Mouse (Mus musculus): ENCODE measurements around the gene Lce3c. TPM values are rescaled to one million over a fixed set of nuclear protein-coding genes. Genes with fewer than 3 reads are reported as not detected.

Gene Lce3c
- not detected in 2 replicates for polyA plus RNA-seq (2015; fragmentation: Nextera tagmentation; extraction: Ambion mirVana)

- 77% methylated on average over 1 of the region's 1 CpGs for WGBS
- H3K27ac ChIP-seq (ENCODE audit: low read length) = no peak within 1 kb of the TSS
- no peak within 1 kb of the TSS for H3K9ac ChIP-seq (replicated peaks; ENCODE audit: low read length)
- H3K4me1 ChIP-seq (ENCODE audit: insufficient read depth, low read length) = no peaks in the 10 kb centered on the region
- no peaks in the 10 kb centered on the region for H3K9me3 ChIP-seq (ENCODE audit: low read length)
- no peak within 1 kb of the TSS for H3K4me3 ChIP-seq (ENCODE audit: low read length)
- no peak for ATAC-seq (ENCODE audit: low FRiP score, low TSS enrichment)
- H3K4me2 ChIP-seq (replicated peaks; ENCODE audit: low read depth, low read length) = no peak within 1 kb of the TSS
- H3K36me3 ChIP-seq (ENCODE audit: insufficient read depth, low read length) = no peaks in the 10 kb centered on the region
- no peaks in the 10 kb centered on the region for H3K27me3 ChIP-seq (ENCODE audit: insufficient read depth, low read length)
Measured at GRCm38 (mm10) chr3:92944186-92944585, at the start of gene Lce3c. Gene Lce3c (plus strand): TSS chr3:92944486.

GRCm38 (mm10) chr3:92894489-92894888 is 49.8 kb upstream of the Lce3c start:
- H3K4me3 ChIP-seq (ENCODE audit: low read length) = no peak overlapping the region
- no peaks in the 10 kb centered on the region for H3K9me3 ChIP-seq (ENCODE audit: low read length)
- H3K36me3 ChIP-seq (ENCODE audit: insufficient read depth, low read length) = no peaks in the 10 kb centered on the region
- H3K27ac ChIP-seq (ENCODE audit: low read length) = no peak overlapping the region
- no peak overlapping the region for H3K9ac ChIP-seq (replicated peaks; ENCODE audit: low read length)
- no peaks in the 10 kb centered on the region for H3K27me3 ChIP-seq (ENCODE audit: insufficient read depth, low read length)
- no peaks in the 10 kb centered on the region for H3K4me1 ChIP-seq (ENCODE audit: insufficient read depth, low read length)
- no peak overlapping the region for H3K4me2 ChIP-seq (replicated peaks; ENCODE audit: low read depth, low read length)
- 54% methylated on average over 1 of the region's 1 CpGs for WGBS
- ATAC-seq (ENCODE audit: low FRiP score, low TSS enrichment) = no peak

- 24% methylated on average over 3 of the region's 3 CpGs for WGBS
- no peak for ATAC-seq (ENCODE audit: low FRiP score, low TSS enrichment)
Measured at GRCm38 (mm10) chr3:92902992-92903391, 41.3 kb upstream of the Lce3c start.

GRCm38 (mm10) chr3:92903640-92904039 is 40.6 kb upstream of the Lce3c start:
- Histone ChIP-seq H3K27ac (ENCODE audit: low read length) (no peak overlapping the region), H3K4me3 (ENCODE audit: low read length) (no peak overlapping the region), H3K4me2 (replicated peaks; ENCODE audit: low read depth, low read length) (no peak overlapping the region), H3K9ac (replicated peaks; ENCODE audit: low read length) (no peak overlapping the region), H3K36me3 (ENCODE audit: insufficient read depth, low read length) (no peaks in the 10 kb centered on the region), H3K27me3 (ENCODE audit: insufficient read depth, low read length) (no peaks in the 10 kb centered on the region), H3K4me1 (ENCODE audit: insufficient read depth, low read length) (no peaks in the 10 kb centered on the region), H3K9me3 (ENCODE audit: low read length) (no peaks in the 10 kb centered on the region)
- no peak; the same call in 1 of the 2 replicates for ATAC-seq (ENCODE audit: low FRiP score, low TSS enrichment)
- 34% methylated on average over 4 of the region's 4 CpGs for WGBS

More at GRCm38 (mm10) chr3:92902992-92903391, 41.3 kb upstream of the Lce3c start:
- no peak overlapping the region for H3K27ac ChIP-seq (ENCODE audit: low read length)
- no peaks in the 10 kb centered on the region for H3K36me3 ChIP-seq (ENCODE audit: insufficient read depth, low read length)
- H3K9me3 ChIP-seq (ENCODE audit: low read length) = no peaks in the 10 kb centered on the region
- no peak overlapping the region for H3K9ac ChIP-seq (replicated peaks; ENCODE audit: low read length)
- H3K27me3 ChIP-seq (ENCODE audit: insufficient read depth, low read length) = no peaks in the 10 kb centered on the region
- no peak overlapping the region for H3K4me2 ChIP-seq (replicated peaks; ENCODE audit: low read depth, low read length)
- no peak overlapping the region for H3K4me3 ChIP-seq (ENCODE audit: low read length)
- H3K4me1 ChIP-seq (ENCODE audit: insufficient read depth, low read length) = no peaks in the 10 kb centered on the region

- no peak for ATAC-seq (ENCODE audit: low FRiP score, low TSS enrichment)
- H3K9ac ChIP-seq (replicated peaks; ENCODE audit: low read length) = no peak overlapping the region
- H3K4me2 ChIP-seq (replicated peaks; ENCODE audit: low read depth, low read length) = no peak overlapping the region
- no peak overlapping the region for H3K4me3 ChIP-seq (ENCODE audit: low read length)
- no peaks in the 10 kb centered on the region for H3K9me3 ChIP-seq (ENCODE audit: low read length)
- WGBS = 49% methylated on average over 3 of the region's 3 CpGs
- no peaks in the 10 kb centered on the region for H3K4me1 ChIP-seq (ENCODE audit: insufficient read depth, low read length)
- H3K36me3 ChIP-seq (ENCODE audit: insufficient read depth, low read length) = no peaks in the 10 kb centered on the region
- H3K27me3 ChIP-seq (ENCODE audit: insufficient read depth, low read length) = no peaks in the 10 kb centered on the region
- H3K27ac ChIP-seq (ENCODE audit: low read length) = no peak overlapping the region
Measured at GRCm38 (mm10) chr3:92905182-92905581, 39.1 kb upstream of the Lce3c start.

GRCm38 (mm10) chr3:92907571-92907970 is 36.7 kb upstream of the Lce3c start:
- 24% methylated on average over 4 of the region's 4 CpGs for WGBS
- H3K4me1 ChIP-seq (ENCODE audit: insufficient read depth, low read length) = no peaks in the 10 kb centered on the region
- no peaks in the 10 kb centered on the region for H3K27me3 ChIP-seq (ENCODE audit: insufficient read depth, low read length)
- no peaks in the 10 kb centered on the region for H3K9me3 ChIP-seq (ENCODE audit: low read length)
- H3K4me2 ChIP-seq (replicated peaks; ENCODE audit: low read depth, low read length) = no peak overlapping the region
- no peak overlapping the region for H3K4me3 ChIP-seq (ENCODE audit: low read length)
- no peak overlapping the region for H3K27ac ChIP-seq (ENCODE audit: low read length)
- no peak for ATAC-seq (ENCODE audit: low FRiP score, low TSS enrichment)
- H3K9ac ChIP-seq (replicated peaks; ENCODE audit: low read length) = no peak overlapping the region
- no peaks in the 10 kb centered on the region for H3K36me3 ChIP-seq (ENCODE audit: insufficient read depth, low read length)

GRCm38 (mm10) chr3:92920364-92920763 is 23.9 kb upstream of the Lce3c start:
- H3K36me3 ChIP-seq (ENCODE audit: insufficient read depth, low read length) = no peaks in the 10 kb centered on the region
- H3K27ac ChIP-seq (ENCODE audit: low read length) = no peak overlapping the region
- no peak overlapping the region for H3K4me2 ChIP-seq (replicated peaks; ENCODE audit: low read depth, low read length)
- WGBS = 56% methylated on average over 4 of the region's 4 CpGs
- H3K9me3 ChIP-seq (ENCODE audit: low read length) = no peaks in the 10 kb centered on the region
- H3K4me3 ChIP-seq (ENCODE audit: low read length) = no peak overlapping the region
- H3K9ac ChIP-seq (replicated peaks; ENCODE audit: low read length) = no peak overlapping the region
- no peaks in the 10 kb centered on the region for H3K27me3 ChIP-seq (ENCODE audit: insufficient read depth, low read length)
- no peaks in the 10 kb centered on the region for H3K4me1 ChIP-seq (ENCODE audit: insufficient read depth, low read length)
- ATAC-seq (ENCODE audit: low FRiP score, low TSS enrichment) = peak; percentile 31; the same call in 1 of the 2 replicates

GRCm38 (mm10) chr3:92926130-92926529 is 18.2 kb upstream of the Lce3c start, which contains the start of gene Lce3a:
Gene Lce3a (minus strand): TSS chr3:92926230.
- Histone ChIP-seq H3K9me3 (ENCODE audit: low read length) (no peaks in the 10 kb centered on the region), H3K4me1 (ENCODE audit: insufficient read depth, low read length) (no peaks in the 10 kb centered on the region), H3K36me3 (ENCODE audit: insufficient read depth, low read length) (no peaks in the 10 kb centered on the region), H3K4me3 (ENCODE audit: low read length) (no peak within 1 kb of the TSS), H3K9ac (replicated peaks; ENCODE audit: low read length) (no peak within 1 kb of the TSS), H3K27me3 (ENCODE audit: insufficient read depth, low read length) (no peaks in the 10 kb centered on the region), H3K27ac (ENCODE audit: low read length) (no peak within 1 kb of the TSS), H3K4me2 (replicated peaks; ENCODE audit: low read depth, low read length) (no peak within 1 kb of the TSS)
- ATAC-seq (ENCODE audit: low FRiP score, low TSS enrichment) = no peak
- WGBS = 66% methylated on average over 2 of the region's 2 CpGs

- Histone ChIP-seq H3K4me3 (ENCODE audit: low read length) (no peak within 1 kb of the TSS), H3K36me3 (ENCODE audit: insufficient read depth, low read length) (no peaks in the 10 kb centered on the region), H3K27ac (ENCODE audit: low read length) (no peak within 1 kb of the TSS), H3K4me2 (replicated peaks; ENCODE audit: low read depth, low read length) (no peak within 1 kb of the TSS), H3K9ac (replicated peaks; ENCODE audit: low read length) (no peak within 1 kb of the TSS), H3K4me1 (ENCODE audit: insufficient read depth, low read length) (no peaks in the 10 kb centered on the region), H3K9me3 (ENCODE audit: low read length) (no peaks in the 10 kb centered on the region), H3K27me3 (ENCODE audit: insufficient read depth, low read length) (no peaks in the 10 kb centered on the region)
- no peak for ATAC-seq (ENCODE audit: low FRiP score, low TSS enrichment)
- 66% methylated on average over 2 of the region's 2 CpGs for WGBS
Measured at GRCm38 (mm10) chr3:92932679-92933078, 11.6 kb upstream of the Lce3c start, which contains the start of gene Lce3b. Gene Lce3b (plus strand): TSS chr3:92932979.

GRCm38 (mm10) chr3:92957090-92957489 is 12.8 kb downstream of the Lce3c start, which contains the start of gene Lce3d:
Gene Lce3d (plus strand): TSS chr3:92957390.
- no peaks in the 10 kb centered on the region for H3K36me3 ChIP-seq (ENCODE audit: insufficient read depth, low read length)
- no peak within 1 kb of the TSS for H3K27ac ChIP-seq (ENCODE audit: low read length)
- H3K9me3 ChIP-seq (ENCODE audit: low read length) = no peaks in the 10 kb centered on the region
- H3K4me1 ChIP-seq (ENCODE audit: insufficient read depth, low read length) = no peaks in the 10 kb centered on the region
- H3K4me3 ChIP-seq (ENCODE audit: low read length) = no peak within 1 kb of the TSS
- WGBS = 97% methylated on average over 1 of the region's 1 CpGs
- no peaks in the 10 kb centered on the region for H3K27me3 ChIP-seq (ENCODE audit: insufficient read depth, low read length)
- no peak within 1 kb of the TSS for H3K9ac ChIP-seq (replicated peaks; ENCODE audit: low read length)
- no peak for ATAC-seq (ENCODE audit: low FRiP score, low TSS enrichment)
- H3K4me2 ChIP-seq (replicated peaks; ENCODE audit: low read depth, low read length) = no peak within 1 kb of the TSS
